Mouse (Mus musculus): ENCODE data around the gene Foxp1.

The Foxp1 gene

DNA sequence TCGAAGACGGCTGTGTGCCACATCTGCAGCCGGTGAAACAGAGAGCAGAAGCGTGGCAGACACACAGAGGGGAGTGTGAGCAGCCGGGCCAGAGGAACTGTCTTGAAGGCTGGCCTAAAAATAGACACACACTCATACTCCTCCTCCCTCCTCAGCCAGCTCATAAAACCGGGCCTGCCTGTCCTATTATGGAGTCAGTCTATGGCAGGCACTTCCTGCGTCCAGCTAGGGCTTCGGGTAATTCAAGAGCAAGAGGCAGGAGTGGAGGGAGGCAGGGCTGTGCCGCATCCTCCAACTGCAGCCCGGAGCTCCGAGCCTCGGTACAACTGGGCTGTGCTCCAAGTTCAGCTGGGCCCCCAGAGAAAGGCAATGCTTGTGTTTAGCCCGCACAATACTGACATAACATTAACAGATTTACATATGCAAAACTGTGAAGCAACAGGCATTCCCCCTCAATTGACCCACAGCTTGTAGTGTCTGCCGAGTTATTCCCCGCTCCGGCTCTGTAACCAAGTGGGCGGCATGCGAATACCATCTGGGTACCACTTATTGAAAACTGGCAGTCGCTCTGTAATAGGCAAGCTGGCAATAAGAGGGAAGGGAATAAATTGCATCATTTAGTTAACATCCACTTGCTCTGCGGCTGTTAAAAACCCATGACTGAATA is 37.2 kb downstream of the Foxp1 start:
- peak; percentile 88 for DNase-seq (ENCODE audit: low read depth, low spot score)

DNA sequence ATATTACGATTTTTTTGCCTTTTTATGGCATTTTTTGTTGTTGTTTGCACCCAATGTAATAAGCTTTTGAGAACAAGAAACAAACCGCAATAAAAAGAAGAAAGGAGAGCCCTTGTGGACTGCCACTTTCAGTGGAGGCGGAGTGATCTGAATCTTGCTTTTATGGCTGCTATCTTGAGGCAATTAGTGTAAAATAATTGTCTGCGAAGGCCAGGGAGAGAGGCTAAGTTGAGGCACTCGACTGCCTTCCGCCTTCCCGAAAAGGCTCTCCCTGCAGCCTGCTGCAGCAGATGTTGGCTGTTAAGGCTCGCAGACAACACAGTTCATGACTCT is 37.7 kb downstream of the Foxp1 start:
- no peak for DNase-seq (ENCODE audit: low read depth, low spot score)

DNA sequence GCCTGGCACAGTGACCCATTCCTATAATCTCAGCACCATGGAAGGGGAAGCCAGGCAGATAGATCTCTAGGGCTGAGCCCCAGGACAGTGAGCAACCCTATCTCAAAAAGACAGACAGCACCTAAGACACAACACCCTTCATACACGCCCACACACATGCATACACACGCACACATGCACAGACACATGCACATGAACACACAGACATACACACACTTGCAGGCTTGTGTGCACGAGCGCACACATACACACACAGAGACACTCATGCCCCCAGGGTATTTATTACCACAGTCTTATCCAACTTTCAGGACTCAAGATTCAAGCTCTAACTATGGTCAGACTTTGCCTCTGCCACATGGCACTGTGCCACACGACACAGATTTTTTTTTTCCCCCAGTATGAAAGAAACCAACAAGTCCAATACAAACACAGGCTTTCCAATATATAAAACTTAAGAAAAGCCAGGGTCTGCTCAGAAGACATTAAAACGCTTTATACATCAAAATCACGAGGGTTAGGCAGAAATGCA is 38.3 kb downstream of the Foxp1 start:
- no peak for DNase-seq (ENCODE audit: low read depth, low spot score)

DNA sequence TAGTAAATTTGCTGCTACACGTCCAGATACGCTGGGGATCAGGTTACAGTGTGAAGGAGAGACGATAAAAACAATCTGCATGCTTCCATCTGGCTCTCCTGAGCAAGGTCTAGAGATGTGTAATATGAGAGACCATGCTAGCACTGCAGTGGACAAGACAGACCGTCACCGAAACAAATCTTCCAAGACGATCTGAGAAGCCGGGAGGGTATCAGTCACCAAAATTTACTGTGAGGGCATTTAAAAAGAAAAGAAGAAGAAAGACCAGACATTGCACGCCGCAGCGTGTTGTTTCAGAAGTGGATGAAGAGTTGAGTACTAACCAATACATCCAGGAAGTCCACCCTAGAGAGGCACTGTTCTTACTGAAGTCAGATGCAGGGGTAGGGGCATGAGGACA is 39.0 kb downstream of the Foxp1 start:
- DNase-seq (ENCODE audit: low read depth, low spot score): no peak

DNA sequence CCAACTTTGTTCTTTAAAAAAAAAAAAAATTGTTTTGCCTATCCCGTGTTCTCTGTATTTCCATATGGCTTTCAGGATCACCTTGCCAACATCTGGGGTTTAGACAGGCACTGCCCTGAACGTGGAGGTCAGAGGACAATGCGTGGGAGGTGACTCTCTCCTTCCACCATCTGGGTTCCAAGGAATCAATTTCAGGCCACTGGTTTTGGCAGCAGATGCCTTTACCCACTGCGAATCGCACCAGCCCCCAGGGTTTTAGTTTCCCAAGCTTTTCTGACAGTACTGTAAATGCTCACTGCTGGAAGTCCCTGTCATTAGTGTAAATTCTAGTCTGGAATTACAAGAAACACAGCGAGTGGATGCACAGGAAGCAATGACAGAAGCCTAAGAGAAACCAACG is 41.0 kb downstream of the Foxp1 start:
- DNase-seq (ENCODE audit: low read depth, low spot score): no peak

DNA sequence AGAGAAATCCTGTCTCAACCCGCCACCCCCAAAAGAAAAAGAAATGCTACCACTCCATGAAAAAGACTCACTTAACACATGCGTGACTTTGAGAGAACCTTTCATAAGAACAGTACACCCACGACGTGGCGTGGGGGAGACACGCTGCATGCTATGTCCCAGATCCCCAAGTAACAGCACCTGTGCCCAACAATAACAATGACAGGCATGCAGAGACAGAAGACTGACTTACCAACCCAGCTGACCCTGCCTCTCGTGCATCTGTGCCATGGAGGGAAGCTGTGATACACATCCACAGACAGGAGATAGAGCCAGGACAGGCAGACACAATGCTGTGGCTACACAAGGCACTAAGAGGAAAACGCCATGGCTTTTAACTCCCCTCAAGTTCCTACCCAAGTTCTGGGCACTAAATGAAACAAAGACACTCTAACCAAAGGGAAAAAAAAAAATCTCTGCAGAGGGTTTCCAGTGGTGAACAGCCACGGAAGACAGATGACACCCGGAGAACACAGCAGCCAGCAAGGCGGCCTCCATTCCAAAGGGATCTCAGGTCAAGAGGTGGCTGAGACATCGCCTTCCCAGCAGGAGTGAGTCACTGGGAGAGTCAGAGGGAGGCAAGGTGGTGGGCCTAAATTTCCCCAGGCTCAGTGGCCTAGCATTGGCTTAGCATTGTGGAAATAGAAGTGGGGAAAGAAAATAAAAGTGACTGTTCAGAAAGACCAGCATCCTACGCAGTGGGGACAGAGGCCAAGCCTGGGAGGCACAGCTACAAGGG is 43.5 kb downstream of the Foxp1 start:
- no peak for DNase-seq (ENCODE audit: low read depth, low spot score)

DNA sequence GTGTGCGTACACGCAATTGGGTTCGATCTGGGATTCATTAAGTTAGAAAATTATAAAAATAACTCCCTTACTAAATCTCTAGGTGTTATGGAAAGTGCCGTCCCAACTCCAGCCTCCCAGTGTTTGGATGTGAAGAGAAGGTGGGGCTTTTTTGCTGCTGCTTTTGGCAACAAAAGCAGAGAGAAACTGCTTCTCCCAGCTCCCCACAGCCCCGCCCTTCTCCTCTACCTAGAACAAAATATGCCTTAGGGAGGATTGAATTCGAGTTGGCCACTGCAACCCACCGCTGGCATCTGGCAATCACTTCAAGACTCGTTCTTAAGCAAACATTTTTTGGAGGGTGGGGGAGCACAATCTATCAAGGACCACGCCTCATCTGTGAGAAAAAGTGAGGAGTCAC is 47.5 kb downstream of the Foxp1 start:
- DNase-seq (ENCODE audit: low read depth, low spot score): no peak

DNA sequence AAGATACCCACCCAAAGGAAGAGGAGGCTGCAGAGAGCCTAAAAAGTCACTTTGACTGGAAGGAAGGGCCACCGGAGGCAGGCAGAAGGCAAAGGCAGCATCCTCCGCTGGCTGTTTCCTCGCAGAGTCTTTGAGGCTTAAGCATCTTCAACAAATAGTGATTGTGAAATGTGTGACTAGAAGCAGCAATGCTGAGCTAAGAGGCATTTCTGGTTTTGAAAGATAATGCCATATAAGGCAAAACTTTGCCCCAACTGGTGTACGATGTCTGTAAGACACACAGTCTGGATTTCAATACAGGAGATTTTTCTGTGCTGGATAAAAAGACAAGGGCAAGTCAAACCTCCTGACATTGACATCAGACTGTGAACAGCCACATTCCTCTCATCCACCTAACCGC is 51.6 kb downstream of the Foxp1 start:
- DNase-seq (ENCODE audit: low read depth, low spot score): peak; percentile 39

DNA sequence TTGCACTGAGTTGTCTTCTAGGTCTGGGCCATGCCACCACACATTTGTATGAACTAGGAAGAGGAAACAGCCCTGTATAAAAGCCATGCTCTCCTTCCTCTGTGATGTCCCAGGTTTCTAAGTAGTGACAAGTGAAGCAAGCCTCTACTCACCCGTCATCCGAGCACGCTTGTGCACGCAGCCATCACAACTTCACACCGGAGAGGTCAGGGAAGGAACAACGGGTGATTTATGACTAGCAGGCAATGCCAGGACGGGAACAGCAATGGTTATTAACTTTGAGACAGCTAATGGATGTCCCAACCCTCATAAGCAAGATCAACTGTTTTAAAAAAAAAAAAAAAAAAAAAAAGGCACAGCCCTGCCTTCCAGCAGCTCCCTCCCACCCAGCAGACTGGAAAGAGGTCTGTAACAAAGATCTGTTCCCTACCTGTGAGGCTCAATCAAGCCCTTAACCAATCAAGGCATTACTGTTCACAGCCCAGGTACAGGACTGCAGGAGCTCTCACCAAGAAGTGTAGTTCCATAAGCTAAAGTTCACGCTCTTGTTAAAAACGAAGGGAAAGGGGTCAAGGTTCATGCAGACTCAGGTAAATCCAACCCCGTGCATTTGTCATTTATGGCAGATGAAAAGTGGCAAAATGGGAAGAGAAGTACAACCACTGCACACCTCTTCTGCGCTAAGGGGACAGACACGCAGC is 53.2 kb downstream of the Foxp1 start:
- no peak for DNase-seq (ENCODE audit: low read depth, low spot score)

DNA sequence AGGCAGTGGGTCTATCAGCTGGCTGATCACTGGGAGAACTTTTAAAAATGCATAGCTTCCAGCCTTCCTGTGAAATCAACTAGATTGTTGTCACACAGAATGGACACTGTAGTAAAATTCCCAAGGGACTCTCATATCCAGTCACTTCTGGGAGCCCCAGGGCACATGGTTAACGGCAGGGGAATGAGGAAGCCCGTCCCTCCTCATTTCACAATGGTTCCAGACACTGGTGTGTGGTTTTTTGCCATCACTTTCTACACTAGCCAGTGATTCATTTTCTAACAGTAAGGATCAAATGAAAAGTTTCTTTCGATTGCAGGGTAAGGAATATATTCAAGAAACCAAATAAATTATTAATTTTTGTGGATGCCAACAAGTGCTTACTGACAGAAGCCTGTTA is 54.7 kb downstream of the Foxp1 start:
- DNase-seq (ENCODE audit: low read depth, low spot score): no peak

DNA sequence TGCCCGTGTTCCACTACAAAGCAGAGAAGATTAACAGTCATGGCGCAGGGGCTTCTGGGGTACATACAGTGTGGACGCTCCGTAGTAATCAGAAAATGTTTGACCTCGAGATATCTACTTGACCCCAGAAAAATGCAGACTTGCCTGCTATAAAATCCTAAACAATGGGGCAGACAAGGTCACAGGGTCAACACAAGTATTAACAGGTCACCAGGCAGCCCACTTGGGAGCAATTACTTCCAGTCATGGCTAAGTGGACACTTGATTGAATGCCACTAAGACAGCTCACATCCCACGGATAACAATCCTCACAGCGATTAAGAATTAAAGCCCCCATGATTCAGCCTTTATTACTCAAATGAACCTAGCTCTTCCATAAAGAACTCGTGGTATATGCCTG is 55.4 kb downstream of the Foxp1 start:
- DNase-seq (ENCODE audit: low read depth, low spot score): no peak

DNA sequence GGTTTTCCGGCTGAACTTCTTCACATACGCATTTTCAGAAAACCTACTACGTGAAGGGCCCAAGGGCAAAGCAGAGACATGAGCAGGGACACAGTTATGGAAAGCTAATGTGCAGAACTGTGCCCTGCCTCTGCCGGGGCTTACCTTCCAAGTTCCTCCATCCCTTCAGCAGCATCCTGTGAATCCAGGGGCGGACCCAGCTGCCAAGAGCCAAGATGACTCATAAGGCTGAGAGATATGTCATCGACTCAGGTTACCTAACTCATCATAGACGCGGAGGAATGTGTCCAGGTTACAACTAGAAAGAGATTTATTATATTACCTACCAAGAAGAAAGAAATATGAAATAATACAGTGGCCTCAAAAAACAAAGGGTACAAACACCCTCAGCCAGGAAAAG is 56.2 kb downstream of the Foxp1 start:
- DNase-seq (ENCODE audit: low read depth, low spot score): peak; percentile 79

DNA sequence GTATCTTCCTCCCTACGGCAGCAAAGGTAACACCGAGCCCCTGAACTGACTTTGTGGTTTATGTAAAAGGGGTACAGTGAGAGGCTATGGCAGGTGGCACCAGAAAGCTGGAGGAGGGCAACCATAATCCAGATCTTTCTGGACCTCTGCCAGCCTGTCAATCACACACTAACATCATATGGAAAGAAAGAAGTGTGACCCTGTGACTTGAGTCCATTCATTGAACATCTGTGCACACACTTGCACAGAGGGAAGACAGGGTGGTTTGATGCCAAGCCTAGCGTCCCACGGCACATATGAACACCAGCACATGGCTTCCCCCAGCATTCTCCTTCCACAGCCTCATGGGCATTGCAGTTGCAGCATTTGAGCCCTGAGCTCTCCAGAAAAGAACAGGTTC is 58.1 kb downstream of the Foxp1 start:
- DNase-seq (ENCODE audit: low read depth, low spot score): no peak

DNA sequence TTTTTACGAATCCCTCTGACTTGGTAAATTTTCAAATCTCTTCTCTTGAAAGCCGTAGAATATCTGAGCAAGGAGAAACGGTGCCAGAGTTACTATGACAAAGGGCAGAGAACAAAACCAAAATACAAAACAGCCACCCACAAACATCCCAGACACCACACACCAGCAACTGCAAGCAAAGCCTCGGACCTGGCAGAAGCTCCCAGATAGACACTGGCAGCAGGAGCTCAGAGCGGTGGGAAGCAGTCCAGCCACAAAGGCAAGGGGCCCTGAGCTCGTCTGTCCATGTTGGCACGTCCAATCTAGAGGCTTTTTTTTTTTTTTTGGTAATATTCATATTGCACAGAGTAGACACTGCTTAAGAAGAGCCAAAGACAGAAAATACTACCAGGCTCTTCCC is 58.6 kb downstream of the Foxp1 start:
- peak; percentile 79 for DNase-seq (ENCODE audit: low read depth, low spot score)

DNA sequence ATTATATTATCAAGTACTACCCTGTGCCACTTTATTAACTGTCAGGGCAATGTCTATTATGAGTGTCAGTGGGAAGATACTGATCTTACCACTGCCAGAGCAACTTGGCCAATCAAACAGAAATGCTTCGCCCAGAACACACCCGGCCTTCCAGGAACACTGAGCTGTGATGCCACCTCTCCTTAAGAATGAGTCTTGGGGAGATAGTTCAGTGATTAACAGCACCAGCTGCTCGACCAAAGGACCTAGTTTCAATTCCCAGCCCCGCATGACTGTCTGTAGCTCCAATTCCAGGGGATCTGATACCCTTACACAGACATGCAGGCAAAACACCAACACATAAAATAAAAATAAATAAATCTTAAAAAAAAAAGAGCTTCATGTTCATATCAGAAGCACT is 63.7 kb downstream of the Foxp1 start:
- DNase-seq (ENCODE audit: low read depth, low spot score): no peak

DNA sequence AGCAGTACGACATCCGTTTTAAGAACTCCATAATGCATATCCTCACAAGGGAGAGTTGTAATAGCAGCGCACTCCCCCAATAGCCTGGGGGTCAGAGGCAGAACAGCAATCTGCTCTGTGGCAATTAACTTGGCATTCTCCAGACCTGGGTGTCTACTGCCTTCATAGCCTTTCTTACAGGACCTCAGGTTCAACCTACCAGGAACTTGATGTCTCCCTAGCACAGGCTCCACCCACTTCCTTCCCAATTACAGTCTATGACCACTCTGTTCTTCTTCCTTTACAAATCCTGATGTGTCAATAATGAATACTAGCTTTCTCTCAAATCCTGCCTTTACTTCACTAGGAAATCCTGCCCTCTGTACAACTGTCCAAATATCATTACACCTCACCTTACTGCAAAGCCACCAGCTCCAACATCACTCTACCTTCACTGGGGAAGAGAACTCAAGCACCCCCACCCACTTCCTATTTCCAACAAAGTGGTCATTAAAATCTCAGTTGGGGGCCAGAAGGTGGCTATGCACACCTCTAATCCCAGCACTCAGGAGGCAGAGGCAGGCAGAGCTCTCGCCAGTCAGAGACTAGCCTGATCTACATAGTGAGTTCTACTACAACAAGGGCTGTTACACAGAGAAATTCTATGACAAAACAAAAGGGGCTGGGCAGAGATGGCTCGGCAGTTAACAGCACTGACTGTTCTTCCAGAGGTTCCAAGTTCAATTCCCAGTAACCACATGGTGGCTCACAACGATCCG is 68.6 kb downstream of the Foxp1 start:
- DNase-seq (ENCODE audit: low read depth, low spot score): no peak

DNA sequence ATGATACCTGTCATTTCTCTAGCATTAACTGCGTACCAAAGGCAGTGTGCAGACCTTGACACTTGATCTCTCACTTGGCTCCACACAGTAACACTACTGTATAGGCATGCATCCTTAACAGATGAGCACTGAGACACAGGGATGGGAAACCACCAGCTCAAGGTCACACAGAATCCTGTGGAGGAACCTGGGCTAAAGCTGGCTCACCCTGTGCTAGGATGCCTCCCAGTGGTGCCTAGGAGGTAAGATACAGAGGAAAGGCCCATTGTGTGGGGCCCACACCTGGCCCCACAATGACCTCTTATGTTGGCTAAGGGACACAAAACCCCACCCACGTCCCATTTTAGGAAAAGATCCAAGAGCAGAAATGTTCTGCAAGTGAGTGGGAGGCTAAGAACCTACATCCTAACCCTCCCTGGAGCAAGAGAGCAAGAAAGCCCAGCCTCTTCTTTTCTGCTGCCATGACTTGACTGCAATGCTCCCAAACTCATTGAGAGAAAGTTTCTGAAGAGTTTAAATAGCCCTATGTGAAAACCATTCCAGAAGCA is 69.8 kb downstream of the Foxp1 start:
- DNase-seq (ENCODE audit: low read depth, low spot score): peak; percentile 35

DNA sequence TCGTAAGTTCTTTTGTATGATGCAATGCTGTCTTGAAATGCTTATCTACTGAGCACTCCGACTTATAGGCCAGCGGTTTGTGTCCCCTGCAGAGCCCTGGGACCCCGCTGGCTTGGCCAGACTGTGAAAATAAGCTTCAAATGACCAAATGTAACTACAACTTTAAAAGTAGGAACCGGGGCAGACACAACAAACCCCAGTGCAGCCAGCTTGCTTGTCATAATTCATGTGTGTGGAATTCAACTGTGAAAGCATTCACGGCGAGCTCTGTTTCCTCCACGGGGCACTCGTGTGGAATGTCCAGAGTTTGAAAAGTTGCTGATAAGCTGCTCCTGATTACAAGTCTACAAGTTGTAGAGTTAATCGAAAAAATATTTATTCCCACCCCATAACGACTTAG is 71.0 kb downstream of the Foxp1 start:
- no peak for DNase-seq (ENCODE audit: low read depth, low spot score)

DNA sequence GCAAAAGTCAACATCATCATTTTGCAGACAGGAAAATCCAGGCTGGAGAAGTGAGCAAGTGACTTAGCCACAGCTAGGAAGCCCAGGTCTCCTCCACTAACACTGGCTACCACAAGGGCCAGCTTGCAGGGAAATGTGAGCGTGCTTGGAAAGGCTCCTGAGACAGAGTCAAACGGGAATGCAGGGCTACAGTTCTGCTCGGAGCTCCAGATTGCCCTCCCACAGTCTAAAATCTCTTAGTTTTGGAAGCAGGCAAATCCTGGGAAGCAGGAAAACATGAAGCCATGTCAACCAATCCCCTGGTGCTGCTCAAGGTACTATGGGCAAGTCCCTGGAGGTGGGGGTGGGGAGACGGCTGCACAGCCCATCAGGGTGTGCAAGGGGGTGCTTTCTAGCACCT is 75.1 kb downstream of the Foxp1 start:
- peak; percentile 51 for DNase-seq (ENCODE audit: low read depth, low spot score)

DNA sequence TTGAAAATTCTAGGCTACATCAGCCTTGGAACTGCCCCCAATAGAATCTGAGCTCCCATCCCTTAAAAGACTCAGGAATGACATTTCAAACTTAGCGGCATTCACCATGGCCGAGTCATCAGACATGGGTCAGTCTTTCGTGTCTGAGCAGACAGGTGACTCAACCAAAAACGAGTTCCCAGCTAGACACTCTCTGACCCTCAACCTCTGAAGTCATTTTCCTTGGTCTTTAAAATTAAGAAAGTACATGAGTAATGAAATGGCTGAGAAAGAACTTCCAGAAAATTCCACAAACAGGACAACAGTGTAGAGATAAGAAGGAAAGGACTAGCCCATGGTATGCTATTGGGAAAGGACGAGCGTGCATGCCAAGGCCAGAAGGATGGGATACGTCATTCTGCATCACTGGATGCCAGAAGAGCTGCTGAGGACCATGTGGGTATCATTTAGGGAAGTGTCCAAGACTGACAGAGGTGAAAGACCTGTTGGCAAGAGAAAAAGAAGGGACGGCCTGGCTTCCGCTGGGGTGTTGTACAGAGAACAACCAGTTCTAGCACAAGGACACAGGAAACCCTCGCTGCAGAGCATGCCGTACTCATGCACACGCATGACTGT is 75.6 kb downstream of the Foxp1 start:
- peak; percentile 69 for DNase-seq (ENCODE audit: low read depth, low spot score)

DNA sequence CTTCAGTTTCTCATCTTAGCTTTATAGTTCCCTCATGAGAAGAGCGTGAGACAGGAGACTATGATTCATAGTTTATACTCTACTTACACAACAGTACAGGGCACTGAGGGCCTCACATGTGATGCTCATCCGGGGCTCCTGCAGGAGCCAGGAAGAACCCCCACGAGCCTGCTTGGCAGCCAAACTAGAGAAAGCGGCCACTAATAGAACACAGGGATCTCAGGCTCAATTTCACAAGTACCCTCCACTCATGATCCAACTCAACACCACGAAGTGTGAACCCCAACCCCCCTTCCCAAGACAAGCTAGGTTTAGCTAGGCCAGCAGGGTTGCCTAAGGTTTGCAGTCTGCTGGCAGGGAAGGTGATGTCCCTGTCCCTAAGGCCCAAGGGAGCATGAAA is 79.1 kb downstream of the Foxp1 start:
- DNase-seq (ENCODE audit: low read depth, low spot score): peak; percentile 42

Measured in brain, adult 2 months (tissue).